Mouse (Mus musculus) lung, embryonic 14.5 days (tissue): ENCODE data around the gene Pdia3. TPM values are rescaled to one million over a fixed set of nuclear protein-coding genes. Genes with fewer than 3 reads are reported as not detected.

Experiments
- ATAC-seq: fragments of 200-750 bp; cut with Nextera tagmentation; 2 replicates; pipeline ENCODE4 v1.8.0; 2017; ENCODE audit warnings: mild to moderate bottlenecking, moderate TSS enrichment, moderate library complexity; ENCODE audit not compliant: insufficient read depth
- DNase-seq: peaks from one replicate; pipeline ENCODE4 v3.0.0-alpha.2; 2015
- H3K27ac ChIP-seq: fragments of 300-500 bp; sonication (generic); 2 replicates; pipeline ENCODE4 v1.5.1; 2014; ENCODE audit warnings: low read depth, mild to moderate bottlenecking, moderate library complexity
- H3K27me3 ChIP-seq: fragments of 300-500 bp; sonication (generic); 2 replicates; pipeline ENCODE4 v1.6.1; 2014; ENCODE audit warnings: low read length, control low read depth; ENCODE audit not compliant: insufficient read depth
- H3K36me3 ChIP-seq: fragments of 300-500 bp; sonication (generic); 2 replicates; pipeline ENCODE4 v1.6.1; 2014; ENCODE audit warnings: control low read depth; ENCODE audit not compliant: insufficient read depth
- H3K4me1 ChIP-seq: fragments of 300-500 bp; sonication (generic); 2 replicates; pipeline ENCODE4 v1.6.1; 2014; ENCODE audit warnings: antibody characterized with exemption, control low read depth; ENCODE audit not compliant: insufficient read depth
- H3K4me2 ChIP-seq: fragments of 300-500 bp; sonication (generic); 2 replicates; pipeline ENCODE4 v1.6.1; 2014; ENCODE audit warnings: mild to moderate bottlenecking
- H3K4me3 ChIP-seq: fragments of 300-500 bp; sonication (generic); 2 replicates; pipeline ENCODE4 v1.5.1; 2014; ENCODE audit warnings: low read depth, low read length
- H3K9ac ChIP-seq: fragments of 300-500 bp; sonication (generic); 2 replicates; pipeline ENCODE4 v1.6.1; 2014
- H3K9me3 ChIP-seq: fragments of 300-500 bp; sonication (generic); 2 replicates; pipeline ENCODE4 v1.6.1; 2016; ENCODE audit warnings: low read depth, low read length, control low read depth
- CTCF ChIP-seq: IDR thresholded peaks from 2 replicates; pipeline ENCODE4 v1.5.1; 2016; ENCODE audit warnings: antibody characterized with exemption, low read depth
- WGBS: fragments of 180-500 bp; shearing (Covaris S2); extraction: QIAGEN DNeasy Blood & Tissue Kit; methylation state at CpG from one replicate; pipeline ENCODE4 v1.1.7; 2014; 5-methylcytosine and 5-hydroxymethylcytosine counted together
- polyA plus RNA-seq: library from polyadenylated mRNA; unstranded; fragments of >200 nt; fragmentation: Nextera tagmentation; extraction: Ambion mirVana; gene quantifications from 2 replicates; pipeline ENCODE4 v1.2.1, GENCODE M21; 2014

Pdia3 gene
- polyA plus RNA-seq, 1 experiment from 2014 or later = 628 TPM

DNA sequence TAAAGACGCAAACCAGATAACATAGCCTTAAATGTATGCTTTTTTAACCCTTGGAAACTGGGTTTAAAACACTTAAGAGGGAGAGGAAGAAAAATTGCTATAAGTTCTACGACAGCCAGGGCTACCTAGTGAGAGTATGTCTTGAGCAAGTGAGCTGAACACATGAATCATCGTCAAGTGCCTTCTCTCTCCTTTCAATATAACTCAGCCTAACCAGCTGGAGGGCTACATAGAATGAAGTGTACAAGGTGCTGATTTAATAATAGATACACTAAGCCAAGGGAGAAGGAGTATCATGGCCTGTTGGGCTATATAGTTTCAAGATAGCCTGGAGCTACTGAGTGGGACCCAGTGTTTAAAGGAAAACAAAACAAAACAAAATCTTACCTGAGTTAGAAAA, 4.9 kb downstream of the Pdia3 start:
- no peak for DNase-seq
- Histone ChIP-seq H3K27ac (no peak overlapping the region), H3K4me3 (no peak overlapping the region), H3K4me2 (no peak overlapping the region), H3K36me3 (peaks cover 67% of the 10 kb centered on the region), H3K27me3 (no peaks in the 10 kb centered on the region), H3K9ac (no peak overlapping the region), H3K4me1 (peaks cover 4% of the 10 kb centered on the region; the same call in 1 of the 2 replicates), H3K9me3 (no peaks in the 10 kb centered on the region)
- WGBS = 80% methylated on average over 3 of the region's 3 CpGs
- no peak for ATAC-seq
- no peak for TF ChIP-seq CTCF

DNA sequence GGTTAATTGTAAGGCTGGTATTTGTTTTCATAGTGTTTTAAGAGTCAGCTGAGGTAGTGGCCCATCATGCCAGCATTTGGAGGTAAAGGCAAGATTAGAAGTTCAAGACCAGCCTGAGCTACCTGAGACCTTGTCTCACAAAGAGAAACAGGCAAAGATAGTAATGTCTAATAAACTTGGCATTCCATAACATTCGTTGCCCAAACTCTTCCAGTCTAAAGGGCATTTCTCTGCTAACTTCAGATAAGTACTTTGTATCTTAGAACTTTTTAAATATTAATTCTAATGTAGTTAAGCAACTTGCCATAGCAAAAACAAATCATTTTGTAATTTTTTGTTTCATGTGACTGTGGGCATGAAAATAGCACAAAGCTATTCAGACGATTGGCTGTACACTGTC, 9.6 kb downstream of the Pdia3 start:
- no peak for DNase-seq
- H3K27ac ChIP-seq = no peak overlapping the region
- no peaks in the 10 kb centered on the region for H3K27me3 ChIP-seq
- no peak for TF ChIP-seq CTCF
- H3K4me2 ChIP-seq = no peak overlapping the region
- no peak overlapping the region for H3K4me3 ChIP-seq
- WGBS = 90% methylated on average over 2 of the region's 2 CpGs
- H3K36me3 ChIP-seq = peaks cover 91% of the 10 kb centered on the region
- no peak for ATAC-seq
- H3K4me1 ChIP-seq = no peaks in the 10 kb centered on the region
- H3K9ac ChIP-seq = no peak overlapping the region
- no peaks in the 10 kb centered on the region for H3K9me3 ChIP-seq

DNA sequence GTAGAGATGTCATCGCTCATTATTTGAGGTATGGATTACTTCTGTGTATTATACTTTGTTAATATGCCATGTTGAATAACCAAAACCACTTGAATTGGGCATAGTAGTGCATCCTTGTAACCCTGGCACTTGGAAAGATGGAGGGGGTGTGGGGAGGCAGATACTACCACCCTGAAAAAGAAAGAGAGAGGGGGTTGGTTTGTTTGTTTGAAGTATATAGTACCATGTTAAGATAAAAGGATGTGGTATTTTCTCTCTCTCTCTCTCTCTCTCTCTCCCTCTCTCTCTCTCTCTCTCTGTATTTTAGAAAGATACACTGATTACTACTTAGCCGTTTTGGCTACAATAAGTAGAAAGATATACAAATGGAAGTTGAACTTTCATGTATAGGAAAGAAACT, 12.3 kb downstream of the Pdia3 start:
- no peak overlapping the region for H3K9ac ChIP-seq
- no peak overlapping the region for H3K27ac ChIP-seq
- H3K27me3 ChIP-seq = no peaks in the 10 kb centered on the region
- H3K4me1 ChIP-seq = no peaks in the 10 kb centered on the region
- DNase-seq = no peak
- peaks cover 98% of the 10 kb centered on the region for H3K36me3 ChIP-seq
- no peak for TF ChIP-seq CTCF
- WGBS = 86% methylated on average over 2 of the region's 2 CpGs
- no peak overlapping the region for H3K4me2 ChIP-seq
- no peak for ATAC-seq
- no peak overlapping the region for H3K4me3 ChIP-seq
- H3K9me3 ChIP-seq = no peaks in the 10 kb centered on the region

DNA sequence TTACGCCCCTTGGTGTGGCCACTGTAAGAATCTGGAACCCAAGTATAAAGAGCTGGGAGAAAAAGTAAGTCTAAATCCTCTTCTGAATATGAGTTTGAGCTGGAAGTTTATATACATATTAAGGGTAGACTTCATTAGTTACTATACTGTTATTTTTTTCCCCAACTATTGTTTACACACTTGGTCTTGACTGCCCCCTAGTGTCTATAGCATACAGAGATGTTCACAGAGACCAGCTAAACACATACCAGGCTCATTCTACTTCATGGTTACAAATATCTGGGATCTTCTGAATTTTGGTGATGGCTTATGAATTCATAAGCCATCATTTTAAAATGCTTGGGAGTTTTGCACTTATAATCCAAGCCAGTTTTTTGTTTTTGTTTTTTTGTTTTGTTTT, 21.3 kb downstream of the Pdia3 start:
- Histone ChIP-seq H3K36me3 (peaks cover 96% of the 10 kb centered on the region), H3K4me1 (no peaks in the 10 kb centered on the region), H3K27me3 (no peaks in the 10 kb centered on the region), H3K4me2 (no peak overlapping the region), H3K9ac (no peak overlapping the region), H3K4me3 (no peak overlapping the region), H3K27ac (no peak overlapping the region), H3K9me3 (no peaks in the 10 kb centered on the region)
- WGBS = 94% methylated on average over 1 of the region's 1 CpGs
- DNase-seq (peak; percentile 68), ATAC-seq (no peak)
- TF ChIP-seq CTCF = peak; percentile 44

DNA sequence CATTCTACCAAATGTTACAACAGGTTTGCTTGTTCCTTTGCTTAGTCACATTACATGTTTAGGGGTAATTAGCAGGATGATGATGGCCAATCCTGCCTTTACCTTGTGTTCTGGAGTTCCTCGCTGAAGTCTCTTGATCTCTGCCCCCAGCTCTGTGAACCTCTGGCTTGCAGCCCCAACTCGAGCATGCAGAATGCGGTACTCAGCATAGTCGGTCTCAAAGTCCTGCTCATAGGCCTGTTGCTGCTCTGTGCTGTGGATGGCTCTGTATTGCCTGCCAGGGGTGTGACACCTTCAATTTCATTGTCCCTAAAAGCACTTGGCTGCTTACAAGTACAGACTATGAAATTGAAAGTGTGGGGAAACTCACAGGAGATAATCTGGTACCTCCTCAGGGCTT, 26.2 kb downstream of the Pdia3 start:
- Histone ChIP-seq H3K4me2 (no peak overlapping the region), H3K9me3 (no peaks in the 10 kb centered on the region), H3K27ac (no peak overlapping the region), H3K36me3 (peaks cover 49% of the 10 kb centered on the region), H3K4me1 (peaks cover 4% of the 10 kb centered on the region), H3K9ac (no peak overlapping the region), H3K27me3 (no peaks in the 10 kb centered on the region; the same call in 1 of the 2 replicates), H3K4me3 (no peak overlapping the region)
- WGBS = 65% methylated on average over 4 of the region's 4 CpGs
- no peak for TF ChIP-seq CTCF
- DNase-seq (no peak), ATAC-seq (no peak)

DNA sequence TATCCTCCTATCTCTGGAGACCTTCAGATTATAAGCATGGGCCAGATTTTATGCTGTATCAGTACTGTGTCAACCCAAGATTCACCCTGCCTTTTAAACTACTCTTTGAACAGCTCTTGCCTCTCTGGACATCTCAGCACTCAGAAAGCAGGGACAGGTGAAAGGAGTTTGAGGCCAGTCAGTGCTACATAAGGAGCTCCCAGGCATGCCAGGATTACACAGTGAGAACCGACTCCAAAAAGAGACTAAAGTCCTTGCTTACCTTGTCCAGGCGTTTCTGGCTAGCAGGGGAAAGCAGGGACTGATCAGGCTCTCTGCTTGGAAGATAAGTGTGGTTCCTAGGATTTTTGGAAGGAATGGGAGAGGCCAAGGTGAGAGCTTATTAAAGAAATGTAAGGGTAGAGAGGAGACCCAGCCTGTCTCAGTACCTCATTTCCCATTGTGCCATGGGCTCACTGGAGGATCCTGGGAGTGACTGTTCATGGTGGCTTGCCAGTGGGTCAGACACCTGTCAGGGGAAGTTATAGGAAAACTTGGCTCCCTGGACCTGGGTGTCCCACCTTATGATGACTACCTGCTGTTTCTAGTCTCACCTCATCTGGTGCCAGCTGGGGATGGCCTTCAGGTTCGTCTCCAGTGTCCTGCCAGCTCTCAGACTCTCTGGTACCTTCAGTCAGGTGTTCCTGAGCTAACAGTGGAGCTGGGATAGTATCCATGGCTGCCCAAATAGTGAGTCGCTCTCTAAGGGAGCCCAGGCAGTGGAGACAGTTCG, 27.4 kb downstream of the Pdia3 start:
- H3K4me2 ChIP-seq = no peak overlapping the region; the same call in 1 of the 2 replicates
- H3K4me3 ChIP-seq = no peak overlapping the region
- H3K4me1 ChIP-seq = peaks cover 4% of the 10 kb centered on the region
- DNase-seq (no peak), ATAC-seq (no peak)
- H3K9me3 ChIP-seq = no peaks in the 10 kb centered on the region
- 51% methylated on average over 5 of the region's 5 CpGs for WGBS
- no peaks in the 10 kb centered on the region; the same call in 1 of the 2 replicates for H3K27me3 ChIP-seq
- H3K9ac ChIP-seq = no peak overlapping the region
- H3K36me3 ChIP-seq = peaks cover 36% of the 10 kb centered on the region
- no peak for TF ChIP-seq CTCF
- H3K27ac ChIP-seq = no peak overlapping the region

DNA sequence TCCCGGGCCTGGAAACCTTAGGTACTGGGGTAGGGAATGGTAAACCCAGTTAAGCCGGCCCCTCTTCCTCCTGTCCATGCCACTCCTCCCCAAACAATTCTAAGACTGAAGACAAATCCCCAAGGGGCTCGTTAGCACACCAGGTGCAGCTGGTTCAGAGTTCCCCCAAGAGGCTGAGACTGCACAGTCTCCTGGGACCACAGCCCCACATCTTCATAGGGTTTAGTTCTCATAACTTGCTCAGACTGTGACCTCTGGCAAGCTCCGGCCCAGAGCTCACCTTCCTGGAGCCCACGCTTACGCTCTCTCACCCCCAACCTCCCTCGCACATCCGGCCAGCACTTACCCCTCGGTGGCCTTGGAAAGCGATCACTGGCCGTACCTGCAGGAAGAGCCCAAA, 28.2 kb downstream of the Pdia3 start:
- peak overlapping the region; percentile 65 for H3K4me2 ChIP-seq
- no peak overlapping the region for H3K27ac ChIP-seq
- ATAC-seq (peak; percentile 8), DNase-seq (no peak)
- H3K36me3 ChIP-seq = peaks cover 33% of the 10 kb centered on the region
- H3K4me1 ChIP-seq = peaks cover 4% of the 10 kb centered on the region
- WGBS = 9% methylated on average over 11 of the region's 11 CpGs
- TF ChIP-seq CTCF = no peak
- peak overlapping the region; percentile 42 for H3K4me3 ChIP-seq
- peak overlapping the region; percentile 56 for H3K9ac ChIP-seq
- H3K27me3 ChIP-seq = no peaks in the 10 kb centered on the region; the same call in 1 of the 2 replicates
- H3K9me3 ChIP-seq = no peaks in the 10 kb centered on the region
